Mouse (Mus musculus) urinary bladder, postnatal 25 days (tissue): Measurements from ENCODE around the gene Plpp1.

Experiments used
- DNase-seq: peaks from one replicate; pipeline ENCODE4 v3.0.0; 2022; ENCODE audit warnings: low spot score

Gene Plpp1

DNA sequence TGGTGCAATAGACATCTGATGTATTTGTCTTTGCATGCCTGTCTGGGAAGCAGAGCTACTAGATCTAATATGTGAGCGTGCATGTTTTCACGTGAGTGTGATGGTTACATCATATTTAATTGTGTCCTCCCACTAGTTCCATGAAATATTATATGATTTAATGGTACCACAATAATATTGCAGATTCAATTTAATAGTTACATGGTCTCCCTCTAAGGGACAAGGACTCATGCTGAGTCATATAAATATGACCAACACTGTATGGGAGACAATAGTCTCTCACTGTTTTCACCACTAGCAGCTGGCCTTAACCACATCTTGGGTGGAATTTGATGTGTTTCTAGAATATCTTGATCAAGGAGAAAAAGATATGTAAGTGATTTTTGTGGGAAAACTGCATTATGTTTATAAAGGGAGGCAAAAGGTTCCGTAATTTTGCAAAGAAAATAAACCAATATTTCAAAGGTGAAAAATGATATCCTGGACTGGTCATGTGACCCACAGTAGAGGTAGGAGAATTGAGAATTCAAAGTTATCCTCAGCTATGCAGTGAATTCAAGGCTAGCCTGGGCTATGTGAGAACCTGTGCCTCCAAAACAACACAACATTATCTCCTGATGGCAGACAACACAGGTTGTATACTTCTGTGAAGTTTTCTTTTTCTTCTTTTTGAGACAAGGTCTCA lies 26.5 kb upstream of the Plpp1 start:
- DNase-seq, result no peak

DNA sequence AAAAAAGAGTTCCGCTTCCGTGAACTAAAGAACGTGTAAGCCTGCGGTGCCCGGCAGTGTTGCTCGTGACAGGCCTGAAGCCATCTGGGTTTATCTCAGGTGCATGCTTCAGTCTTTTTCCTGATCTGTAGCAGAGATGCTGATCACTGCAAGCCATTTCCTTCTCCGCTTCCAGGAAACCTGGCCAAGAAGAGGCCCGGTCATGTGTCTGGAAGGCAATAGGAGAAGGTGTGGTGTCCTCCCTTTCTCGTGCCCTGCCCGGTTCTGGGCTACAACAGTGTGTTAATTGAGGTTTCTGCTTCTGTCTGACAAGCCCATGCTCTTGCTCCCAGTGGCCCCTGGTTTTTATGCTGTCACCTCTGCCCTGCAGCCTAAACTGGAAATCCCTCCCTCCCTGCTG lies 24.7 kb upstream of the Plpp1 start:
- no peak for DNase-seq

GRCm38 (mm10) chr13:112778407-112778806 lies 22.2 kb upstream of the Plpp1 start:
- no peak for DNase-seq

- DNase-seq, result no peak
These were observed 15.3 kb upstream of the Plpp1 start for GRCm38 (mm10) chr13:112785305-112785704.

DNA sequence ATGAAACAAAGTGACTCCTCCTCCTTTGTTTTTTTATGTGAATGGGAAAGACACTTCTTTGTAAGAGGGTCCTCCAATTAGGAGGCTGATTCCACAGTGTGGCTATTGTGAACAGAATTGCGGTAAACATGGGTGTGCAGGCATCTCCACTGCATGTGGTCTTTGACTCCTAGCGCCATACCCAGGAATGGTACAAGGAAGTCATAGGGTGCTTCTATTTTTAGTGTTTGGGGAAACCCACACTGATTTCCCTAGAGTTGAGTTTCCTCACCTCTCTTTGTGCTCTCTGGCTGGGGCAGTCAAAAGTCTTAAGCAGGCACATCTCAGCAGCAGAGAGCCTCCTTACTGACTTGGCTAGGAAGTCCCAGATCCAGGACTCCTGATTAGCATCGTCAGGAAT lies 14.4 kb upstream of the Plpp1 start:
- DNase-seq, result no peak

DNA sequence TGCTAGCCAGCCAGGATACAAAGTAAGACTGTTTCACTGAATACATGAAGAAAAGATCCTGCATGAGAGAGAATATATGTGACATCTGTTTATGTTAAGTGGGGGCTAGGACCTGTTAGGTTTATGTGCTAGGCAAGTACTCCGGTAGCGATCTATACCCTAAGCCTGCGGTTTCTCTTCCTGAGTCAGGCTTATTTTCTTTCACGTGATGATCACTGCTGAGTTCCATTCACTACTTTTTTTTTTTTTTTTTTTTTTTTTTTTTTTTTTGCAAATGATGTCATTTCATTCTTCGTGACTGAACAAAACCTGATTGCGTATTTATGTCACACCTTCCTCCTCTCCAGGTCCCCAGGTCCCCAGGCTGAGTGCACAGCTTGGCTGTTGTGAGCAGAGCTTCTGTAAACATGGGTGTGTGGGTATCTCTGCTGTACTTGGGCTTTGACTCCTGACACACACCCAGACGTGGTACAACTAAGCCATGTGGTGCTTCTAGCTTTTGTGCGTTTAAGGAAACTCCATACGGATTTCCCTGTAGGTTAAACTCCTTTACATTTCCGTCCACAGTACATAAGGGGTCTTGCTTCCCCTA lies 13.6 kb upstream of the Plpp1 start:
- no peak for DNase-seq

GRCm38 (mm10) chr13:112790774-112791173 lies 9.8 kb upstream of the Plpp1 start:
- DNase-seq, result no peak

- DNase-seq, result no peak
These were observed 8.7 kb upstream of the Plpp1 start for GRCm38 (mm10) chr13:112791906-112792305.

- DNase-seq, result no peak
These were observed 2.2 kb upstream of the Plpp1 start for GRCm38 (mm10) chr13:112798243-112798952.

GRCm38 (mm10) chr13:112798953-112799305 lies 1.7 kb upstream of the Plpp1 start:
- no peak for DNase-seq

DNA sequence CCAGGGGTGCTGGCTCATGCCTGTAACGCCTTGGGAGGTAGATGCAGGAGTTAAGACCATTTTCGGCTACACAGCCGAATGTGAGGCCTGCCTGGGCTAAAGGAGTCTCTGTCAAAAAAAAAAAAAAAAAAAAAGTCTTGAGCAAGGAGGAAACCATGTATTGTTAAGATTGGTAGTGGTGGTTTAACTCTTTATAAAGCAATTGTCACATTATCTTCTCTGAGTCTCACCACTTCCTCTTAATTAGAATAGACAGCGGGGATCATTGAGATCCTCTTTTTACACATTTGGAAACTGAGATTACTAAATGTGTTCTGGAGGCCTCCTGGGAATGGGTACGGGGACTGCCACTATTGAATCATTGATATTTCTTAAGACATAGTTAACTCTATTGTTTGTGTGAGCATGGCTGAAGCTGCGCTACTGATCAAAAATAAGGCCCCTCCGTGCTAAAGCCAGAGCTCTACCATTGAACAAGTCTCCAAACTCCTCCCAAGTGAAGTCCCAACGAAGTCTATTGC lies 811 bp upstream of the Plpp1 start:
- no peak for DNase-seq

DNA sequence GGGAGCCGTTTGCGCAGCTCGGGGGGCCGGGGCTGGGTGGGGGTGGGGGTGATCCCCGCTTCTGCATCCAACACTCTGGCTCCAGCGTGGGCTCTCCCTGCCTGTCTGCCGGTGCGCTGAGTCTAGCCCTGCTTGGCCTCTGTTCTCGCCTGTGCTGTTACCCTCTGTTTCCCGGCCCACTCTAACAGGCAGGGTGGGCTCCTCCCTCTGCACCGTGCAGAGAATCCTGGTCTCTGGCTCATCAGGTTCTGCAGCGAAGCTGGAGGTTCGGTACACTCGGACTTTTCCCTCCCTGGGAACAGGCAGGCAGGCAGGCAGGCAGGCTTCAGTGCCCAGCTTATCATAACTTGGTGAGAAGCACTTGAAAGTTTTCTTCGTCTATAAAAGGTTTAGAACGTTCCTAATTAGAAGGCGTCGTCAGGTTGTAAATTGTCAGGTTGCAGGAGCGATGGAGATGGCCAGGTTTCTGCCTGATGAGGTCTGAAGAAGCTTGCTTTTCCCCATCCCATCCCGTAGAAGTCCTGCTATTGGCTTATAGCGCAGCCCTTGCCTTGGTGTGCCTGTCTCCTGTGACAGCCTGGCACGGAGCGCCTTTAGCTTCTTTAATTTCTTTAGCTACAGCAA lies 901 bp downstream of the Plpp1 start:
- DNase-seq, result peak; percentile 12

- no peak for DNase-seq
These were observed 2.5 kb downstream of the Plpp1 start for GRCm38 (mm10) chr13:112803106-112803505.

- DNase-seq, result no peak
These were observed 3.1 kb downstream of the Plpp1 start for GRCm38 (mm10) chr13:112803661-112804060.

- no peak for DNase-seq
These were observed 4.9 kb downstream of the Plpp1 start for GRCm38 (mm10) chr13:112805529-112805928.

DNA sequence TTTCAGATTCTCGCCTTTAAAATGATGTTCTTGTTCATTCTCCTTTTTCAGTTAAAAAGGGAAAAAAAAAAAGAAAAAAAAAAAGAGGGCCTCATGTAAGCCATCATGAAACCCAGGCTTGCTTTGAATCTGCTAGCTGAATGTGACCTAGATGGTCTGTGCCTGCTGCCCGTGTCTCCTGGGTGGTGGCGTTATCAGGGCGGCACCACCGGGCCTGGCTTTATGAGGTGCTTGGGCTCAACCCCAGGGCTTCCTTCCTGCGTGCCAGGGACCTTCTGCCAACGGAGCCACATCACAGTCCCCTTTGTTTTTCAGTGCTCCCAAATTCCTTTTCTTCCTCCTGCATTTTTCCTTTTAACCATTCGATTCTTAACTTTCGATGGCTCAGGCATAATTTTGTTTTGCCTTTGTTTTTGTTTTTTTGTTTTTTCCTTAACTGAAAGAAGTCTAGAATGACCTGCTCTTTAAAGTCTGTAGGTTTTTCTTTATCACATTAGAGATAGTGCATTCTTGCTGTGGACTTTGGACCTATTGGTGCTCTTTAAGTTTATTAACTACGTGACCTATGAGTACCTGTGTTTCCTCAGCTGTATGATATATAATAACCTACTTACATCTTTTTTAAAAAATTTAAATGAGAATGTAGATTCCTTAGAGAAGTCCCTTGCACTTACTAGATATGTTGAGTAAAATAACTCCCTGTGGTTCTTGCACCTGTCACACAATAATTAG lies 7.5 kb downstream of the Plpp1 start:
- DNase-seq, result no peak

DNA sequence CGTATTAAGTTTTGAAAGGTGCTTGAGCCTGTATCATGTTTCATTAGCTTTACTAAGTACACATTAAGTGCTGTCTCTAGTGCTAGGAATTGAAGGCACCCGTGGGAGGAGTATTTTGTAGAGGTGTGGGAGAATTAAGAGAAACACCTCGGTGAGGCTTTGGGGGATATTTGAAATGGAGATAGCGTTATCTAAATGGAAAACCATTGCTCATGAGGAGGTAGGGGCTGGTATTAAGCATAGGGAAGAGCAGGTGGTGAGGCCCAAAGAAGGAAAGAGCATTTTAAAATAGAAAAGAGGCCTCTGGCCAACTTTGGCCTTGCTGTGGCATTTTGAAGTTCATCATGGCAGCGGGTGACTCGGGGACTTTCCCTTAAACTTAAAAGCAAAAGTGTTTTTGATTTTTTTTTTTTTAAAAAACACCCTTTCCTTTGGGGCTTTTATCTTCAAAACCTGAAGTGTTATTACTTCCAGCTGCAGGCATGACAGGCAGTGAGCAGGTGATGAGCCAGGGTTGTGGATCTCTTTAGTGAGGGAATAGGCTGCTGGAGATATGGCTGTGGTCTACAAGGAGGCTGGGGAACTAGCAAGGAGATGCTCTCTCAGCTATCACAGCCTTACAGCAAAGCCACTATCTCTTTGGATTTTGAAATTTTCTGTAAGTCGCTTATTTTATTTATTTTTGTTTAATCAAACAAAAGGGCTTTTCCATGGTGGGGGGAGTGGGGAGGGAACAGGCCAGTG lies 9.1 kb downstream of the Plpp1 start:
- DNase-seq, result no peak

DNA sequence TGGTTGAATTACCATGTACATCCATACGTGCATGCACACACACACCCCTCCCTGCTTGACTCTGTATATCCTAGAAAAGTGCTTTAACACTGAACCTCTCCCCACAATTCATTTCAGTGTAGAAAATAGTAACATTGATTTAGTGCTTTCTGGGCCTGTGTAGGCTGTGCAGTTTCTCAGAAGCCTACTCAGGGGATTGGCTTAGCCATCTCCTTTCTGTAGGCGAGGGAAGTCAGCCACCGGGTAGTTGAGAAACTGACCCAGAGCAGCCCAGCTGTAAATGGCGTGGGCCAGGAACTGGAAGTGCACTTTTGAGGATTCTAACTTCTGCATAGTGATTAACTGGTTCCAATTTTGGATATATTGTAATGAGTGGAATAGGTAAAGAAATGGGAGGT lies 9.7 kb downstream of the Plpp1 start:
- DNase-seq, result no peak

- no peak for DNase-seq
These were observed 10.2 kb downstream of the Plpp1 start for GRCm38 (mm10) chr13:112810751-112811150.

DNA sequence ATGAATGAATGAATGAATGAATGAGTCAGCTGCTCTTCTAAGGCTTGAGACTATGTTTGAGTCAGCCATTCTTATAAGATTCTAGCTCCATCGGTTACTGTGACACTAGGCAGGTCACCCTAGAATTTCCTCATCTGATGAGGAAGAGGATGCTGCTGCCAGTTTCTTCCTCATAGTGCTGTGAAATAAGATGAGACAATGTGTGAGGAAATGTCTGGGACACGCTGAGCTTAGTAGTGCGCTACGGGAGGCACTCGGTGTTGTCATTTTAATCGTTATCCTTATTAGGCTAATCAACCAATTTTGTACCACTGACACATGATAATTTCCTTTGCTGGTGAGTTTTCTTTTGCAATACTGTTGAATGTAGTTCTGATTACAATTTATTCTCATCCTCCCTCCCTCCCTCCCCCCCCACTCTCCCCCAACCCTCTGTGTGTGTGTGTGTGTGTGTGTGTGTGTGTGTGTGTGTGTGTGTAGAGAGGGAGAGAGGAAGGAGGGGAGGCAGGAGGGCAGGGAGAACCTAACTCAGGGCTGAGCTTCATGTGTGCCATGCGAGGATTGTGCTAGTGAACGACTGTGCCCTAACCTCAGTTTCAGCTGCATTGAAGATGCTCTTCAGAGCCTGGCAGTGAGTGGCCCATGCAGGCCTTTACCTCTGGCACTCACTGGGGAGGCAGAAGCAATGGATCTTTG lies 11.3 kb downstream of the Plpp1 start:
- no peak for DNase-seq

GRCm38 (mm10) chr13:112815996-112816395 lies 15.4 kb downstream of the Plpp1 start:
- no peak for DNase-seq
